Mouse (Mus musculus) liver, embryonic 14.5 days (tissue): ENCODE measurements around the gene Il12rb1. TPM values are rescaled to one million over a fixed set of nuclear protein-coding genes. Genes with fewer than 3 reads are reported as not detected.

Source experiments
- ATAC-seq: fragments of 200-750 bp; cut with Nextera tagmentation; 2 replicates; pipeline ENCODE4 v1.8.0; 2017; ENCODE audit warnings: moderate number of reproducible peaks, mild to moderate bottlenecking, moderate library complexity; ENCODE audit not compliant: insufficient read depth
- DNase-seq, 3 experiments: peaks; one replicate each; pipeline ENCODE4 v3.0.0-alpha.2; 2012 to 2013; ENCODE audit warnings: low read depth in 3 of 3, low spot score in 3 of 3
- H3K27ac ChIP-seq: fragments of 300-500 bp; sonication (generic); 2 replicates; pipeline ENCODE4 v1.5.1; 2014; ENCODE audit warnings: moderate library complexity, mild to moderate bottlenecking, control low read depth, inconsistent platforms
- H3K27me3 ChIP-seq: fragments of 300-500 bp; sonication (generic); 2 replicates; pipeline ENCODE4 v1.6.1; 2014; ENCODE audit warnings: mild to moderate bottlenecking, low read length, moderate library complexity; ENCODE audit not compliant: control insufficient read depth, insufficient read depth
- H3K36me3 ChIP-seq: fragments of 300-500 bp; sonication (generic); replicated peaks from 2 replicates; pipeline ENCODE4 v1.6.1; 2014; ENCODE audit warnings: low read depth; ENCODE audit not compliant: control insufficient read depth, insufficient read depth
- H3K4me1 ChIP-seq, 2 experiments: fragments of 200-500 bp in 1 of 2; fragments of 300-500 bp in 1 of 2; sonication (generic) in 1 of 2; replicated peaks; 2 replicates each; pipeline ENCODE4 v1.6.1; 2012 to 2014; ENCODE audit warnings: antibody characterized with exemption in 1 of 2, inconsistent platforms in 1 of 2, low read length in 1 of 2; ENCODE audit not compliant: control insufficient read depth in 2 of 2, insufficient read depth in 2 of 2
- H3K4me2 ChIP-seq: fragments of 300-500 bp; sonication (generic); 2 replicates; pipeline ENCODE4 v1.6.1; 2014; ENCODE audit warnings: low read depth, mild to moderate bottlenecking, control low read depth, moderate library complexity
- H3K4me3 ChIP-seq, 2 experiments: fragments of 200-500 bp in 1 of 2; fragments of 300-500 bp in 1 of 2; sonication (generic) in 1 of 2; 2 replicates each; pipeline ENCODE4 v1.5.1; 2012 to 2014; ENCODE audit warnings: low read depth in 2 of 2, low read length in 2 of 2, mild to moderate bottlenecking in 2 of 2, control low read depth in 1 of 2, inconsistent platforms in 1 of 2, moderate library complexity in 1 of 2; ENCODE audit not compliant: insufficient read depth in 1 of 2
- H3K9ac ChIP-seq: fragments of 300-500 bp; sonication (generic); replicated peaks from 2 replicates; pipeline ENCODE4 v1.6.1; 2014; ENCODE audit warnings: mild to moderate bottlenecking, control low read depth, moderate library complexity
- H3K9me3 ChIP-seq: fragments of 300-500 bp; sonication (generic); 2 replicates; pipeline ENCODE4 v1.6.1; 2016; ENCODE audit warnings: low read length, mixed read lengths; ENCODE audit not compliant: control insufficient read depth
- CTCF ChIP-seq: IDR thresholded peaks from 2 replicates; pipeline ENCODE4 v1.5.1; 2016; ENCODE audit warnings: antibody characterized with exemption, low read depth, control low read depth
- EP300 ChIP-seq: IDR thresholded peaks from 2 replicates; pipeline ENCODE4 v1.6.1; 2016; ENCODE audit warnings: antibody characterized with exemption, low read depth
- WGBS: fragments of 180-500 bp; shearing (Covaris S2); extraction: QIAGEN DNeasy Blood & Tissue Kit; methylation state at CpG from one replicate; pipeline ENCODE4 v1.1.7; 2014; ENCODE audit not compliant: insufficient replicate concordance; 5-methylcytosine and 5-hydroxymethylcytosine counted together
- polyA plus RNA-seq, 2 experiments: library from polyadenylated mRNA; depleted of rRNA in 1 of 2; stranded (reverse) in 1 of 2; unstranded in 1 of 2; fragments of >200 nt; fragmentation: Nextera tagmentation in 1 of 2; extraction: Ambion mirVana in 1 of 2; gene quantifications; 2 replicates each; pipeline versions ENCODE4 v1.2.1 to v1.2.3; 2012 to 2014

The Il12rb1 gene
- polyA plus RNA-seq, 2 experiments: 0.11 to 0.18 TPM

- H3K4me3 ChIP-seq: peak within 1 kb of the TSS; percentile 55 to 68
- DNase-seq (peak; percentile 65 to 68 (median 67)), ATAC-seq (peak; percentile 85)
- TF ChIP-seq EP300: no peak
- TF ChIP-seq CTCF: no peak
- peaks cover 10% of the 10 kb centered on the region for H3K27me3 ChIP-seq
- peak within 1 kb of the TSS; percentile 37 for H3K27ac ChIP-seq
- H3K9ac ChIP-seq: peak within 1 kb of the TSS; percentile 59
- peak within 1 kb of the TSS; percentile 96 for H3K4me2 ChIP-seq
- H3K4me1 ChIP-seq: peaks cover 23 to 34% of the 10 kb centered on the region in 2 experiments
- WGBS: under 1% methylated on average over 45 of the region's 45 CpGs
- no peaks in the 10 kb centered on the region for H3K9me3 ChIP-seq
- no peaks in the 10 kb centered on the region for H3K36me3 ChIP-seq
Measured at GRCm38 (mm10) chr8:70804481-70805206, 3.6 kb upstream of the Il12rb1 start, which contains the start of gene Mast3. TSS of gene Mast3 (minus strand) at chr8:70805054.

GRCm38 (mm10) chr8:70806541-70806940 lies 1.7 kb upstream of the Il12rb1 start:
- no peaks in the 10 kb centered on the region for H3K27me3 ChIP-seq
- no peaks in the 10 kb centered on the region for H3K36me3 ChIP-seq
- DNase-seq: no peak
- no peak overlapping the region for H3K4me3 ChIP-seq
- no peaks in the 10 kb centered on the region for H3K9me3 ChIP-seq
- peak overlapping the region; percentile 20; the same call in 1 of the 2 replicates for H3K4me2 ChIP-seq
- 20% methylated on average over 4 of the region's 4 CpGs for WGBS
- H3K9ac ChIP-seq: no peak overlapping the region; the same call in 1 of the 2 replicates
- peaks cover 23 to 34% of the 10 kb centered on the region in 2 experiments for H3K4me1 ChIP-seq
- H3K27ac ChIP-seq: peak overlapping the region; percentile 20; the same call in 1 of the 2 replicates
- no peak for ATAC-seq
- TF ChIP-seq CTCF (no peak), EP300 (no peak)

GRCm38 (mm10) chr8:70807304-70807703 lies 945 bp upstream of the Il12rb1 start:
- no peaks in the 10 kb centered on the region for H3K27me3 ChIP-seq
- no peaks in the 10 kb centered on the region for H3K9me3 ChIP-seq
- no peak for ATAC-seq
- H3K4me3 ChIP-seq: no peak overlapping the region
- no peak for DNase-seq
- 36% methylated on average over 1 of the region's 1 CpGs for WGBS
- H3K36me3 ChIP-seq: no peaks in the 10 kb centered on the region
- H3K4me2 ChIP-seq: no peak overlapping the region
- H3K4me1 ChIP-seq: peaks cover 23 to 33% of the 10 kb centered on the region in 2 experiments
- H3K27ac ChIP-seq: no peak overlapping the region
- H3K9ac ChIP-seq: peak overlapping the region; percentile 13; the same call in 1 of the 2 replicates
- no peak for TF ChIP-seq EP300
- TF ChIP-seq CTCF: no peak

GRCm38 (mm10) chr8:70808955-70809701 lies 879 bp downstream of the Il12rb1 start:
- no peak for TF ChIP-seq CTCF
- TF ChIP-seq EP300: no peak
- ATAC-seq: no peak
- H3K36me3 ChIP-seq: no peaks in the 10 kb centered on the region
- H3K9ac ChIP-seq: no peak overlapping the region
- H3K9me3 ChIP-seq: no peaks in the 10 kb centered on the region
- H3K27ac ChIP-seq: no peak overlapping the region
- H3K4me3 ChIP-seq: no peak overlapping the region
- H3K4me1 ChIP-seq: peaks cover 15 to 20% of the 10 kb centered on the region in 2 experiments
- no peaks in the 10 kb centered on the region; the same call in 1 of the 2 replicates for H3K27me3 ChIP-seq
- no peak overlapping the region for H3K4me2 ChIP-seq
- WGBS: 65% methylated on average over 8 of the region's 8 CpGs
- no peak for DNase-seq
